Mouse (Mus musculus) adrenal gland, adult (tissue): ENCODE data around the gene Atp1a4.
"Not testable (repeated sequence)": the region's sequence is repeated elsewhere in the genome, so short reads cannot be mapped to it uniquely, and the experiment has no call there.

Experiments used
- DNase-seq, 2 experiments: peaks; one replicate each; pipeline ENCODE4 v3.0.0; 2022 to 2023; ENCODE audit warnings: low spot score in 1 of 2; ENCODE audit not compliant: inconsistent age in 2 of 2

Gene Atp1a4

GRCm38 (mm10) chr1:172283073-172283472 is 24.9 kb upstream of the Atp1a4 start:
- no peak for DNase-seq

GRCm38 (mm10) chr1:172281522-172282254 is 23.5 kb upstream of the Atp1a4 start:
- DNase-seq = peak; percentile 58 to 86

GRCm38 (mm10) chr1:172279768-172280509 is 21.7 kb upstream of the Atp1a4 start:
- peak in 1 of 2 experiments; percentile 49 for DNase-seq

- DNase-seq = peak in 1 of 2 experiments; percentile 30
These were observed 20.1 kb upstream of the Atp1a4 start for GRCm38 (mm10) chr1:172278328-172278727.

- peak in 1 of 2 experiments; percentile 47 for DNase-seq
These were observed 19.0 kb upstream of the Atp1a4 start for GRCm38 (mm10) chr1:172277172-172277571.

- no peak for DNase-seq
These were observed 16.3 kb upstream of the Atp1a4 start for GRCm38 (mm10) chr1:172274547-172274946.

- DNase-seq = no peak
These were observed 15.9 kb upstream of the Atp1a4 start for GRCm38 (mm10) chr1:172274116-172274515.

- DNase-seq = no peak
These were observed 15.2 kb upstream of the Atp1a4 start for GRCm38 (mm10) chr1:172273386-172273785.

- no peak for DNase-seq
These were observed 13.6 kb upstream of the Atp1a4 start for GRCm38 (mm10) chr1:172271765-172272164.

- DNase-seq = no peak
These were observed 13.0 kb upstream of the Atp1a4 start for GRCm38 (mm10) chr1:172271208-172271607.

- peak in 1 of 2 experiments; percentile 19 for DNase-seq
These were observed 3.4 kb upstream of the Atp1a4 start, which contains the start of gene Igsf8 for GRCm38 (mm10) chr1:172261477-172262078. Gene Igsf8 (plus strand): TSS chr1:172261641.

GRCm38 (mm10) chr1:172247679-172248078 is 10.5 kb downstream of the Atp1a4 start:
- DNase-seq = peak in 1 of 2 experiments; percentile 59

GRCm38 (mm10) chr1:172247216-172247615 is 11.0 kb downstream of the Atp1a4 start:
- DNase-seq = no peak

GRCm38 (mm10) chr1:172244645-172245044 is 13.6 kb downstream of the Atp1a4 start:
- DNase-seq = not testable (repeated sequence)

- DNase-seq = peak in 1 of 2 experiments; percentile 53
These were observed 14.5 kb downstream of the Atp1a4 start for GRCm38 (mm10) chr1:172243547-172244205.

GRCm38 (mm10) chr1:172242401-172242800 is 15.8 kb downstream of the Atp1a4 start:
- DNase-seq = peak in 1 of 2 experiments; percentile 59

GRCm38 (mm10) chr1:172240945-172241708 is 17.1 kb downstream of the Atp1a4 start:
- DNase-seq = no peak

GRCm38 (mm10) chr1:172229215-172229614 is 29.0 kb downstream of the Atp1a4 start:
- no peak for DNase-seq

- peak in 1 of 2 experiments; percentile 80 for DNase-seq
These were observed 30.0 kb downstream of the Atp1a4 start for GRCm38 (mm10) chr1:172228209-172228608.

- no peak for DNase-seq
These were observed 36.7 kb downstream of the Atp1a4 start for GRCm38 (mm10) chr1:172221297-172222063.
